Mouse (Mus musculus) liver, postnatal 0 days (tissue): ENCODE data around the gene Evi2. TPM values are rescaled to one million over a fixed set of nuclear protein-coding genes. Genes with fewer than 3 reads are reported as not detected.
A peak's percentile ranks its signal among the peaks of the same experiment; 100 is the strongest.

ENCODE experiments used
- ATAC-seq: fragments of 200-750 bp; cut with Nextera tagmentation; 2 replicates; pipeline ENCODE4 v1.8.0; 2017; ENCODE audit warnings: mild to moderate bottlenecking, moderate library complexity
- DNase-seq: peaks from one replicate; pipeline ENCODE4 v3.0.0-alpha.2; 2016
- H3K27ac ChIP-seq: fragments of 300-500 bp; sonication (generic); 2 replicates; pipeline ENCODE4 v1.5.1; 2014; ENCODE audit warnings: antibody characterized with exemption, moderate library complexity, mild to moderate bottlenecking, low read depth
- H3K27me3 ChIP-seq: fragments of 300-500 bp; sonication (generic); 2 replicates; pipeline ENCODE4 v1.6.1; 2014; ENCODE audit warnings: low read length, control low read depth, mixed read lengths; ENCODE audit not compliant: insufficient read depth
- H3K36me3 ChIP-seq: fragments of 300-500 bp; sonication (generic); replicated peaks from 2 replicates; pipeline ENCODE4 v1.6.1; 2014; ENCODE audit warnings: mild to moderate bottlenecking, control low read depth, low read length, moderate library complexity, mixed read lengths; ENCODE audit not compliant: insufficient read depth
- H3K4me1 ChIP-seq: fragments of 300-500 bp; sonication (generic); 2 replicates; pipeline ENCODE4 v1.6.1; 2014; ENCODE audit warnings: antibody characterized with exemption, mild to moderate bottlenecking, control low read depth; ENCODE audit not compliant: insufficient read depth
- H3K4me2 ChIP-seq: fragments of 300-500 bp; sonication (generic); 2 replicates; pipeline ENCODE4 v1.6.1; 2014; ENCODE audit warnings: low read depth, mild to moderate bottlenecking, low read length, moderate library complexity, mixed read lengths
- H3K4me3 ChIP-seq: fragments of 300-500 bp; sonication (generic); 2 replicates; pipeline ENCODE4 v1.5.1; 2014; ENCODE audit warnings: low read depth, low read length
- H3K9ac ChIP-seq: fragments of 300-500 bp; sonication (generic); replicated peaks from 2 replicates; pipeline ENCODE4 v1.6.1; 2014; ENCODE audit warnings: mild to moderate bottlenecking, moderate library complexity
- H3K9me3 ChIP-seq: fragments of 300-500 bp; sonication (generic); 2 replicates; pipeline ENCODE4 v1.6.1; 2016; ENCODE audit warnings: mild to moderate bottlenecking, control low read depth, low read length, mixed read lengths
- CTCF ChIP-seq: sonication (generic); IDR thresholded peaks from 2 replicates; pipeline ENCODE4 v1.5.1; 2016; ENCODE audit warnings: antibody characterized with exemption, low read depth
- EP300 ChIP-seq: IDR thresholded peaks from 2 replicates; pipeline ENCODE4 v1.6.1; 2016; ENCODE audit warnings: antibody characterized with exemption, low read depth, mild to moderate bottlenecking
- WGBS: fragments of 180-500 bp; shearing (Covaris S2); extraction: QIAGEN DNeasy Blood & Tissue Kit; methylation state at CpG from one replicate; pipeline ENCODE4 v1.1.7; 2014; ENCODE audit not compliant: insufficient replicate concordance; 5-methylcytosine and 5-hydroxymethylcytosine counted together
- polyA plus RNA-seq: library from polyadenylated mRNA; unstranded; fragments of >200 nt; fragmentation: Nextera tagmentation; extraction: Ambion mirVana; gene quantifications from 2 replicates; pipeline ENCODE4 v1.2.1, GENCODE M21; 2015

The Evi2 gene
- polyA plus RNA-seq, 1 experiment from 2014 or later, result 0.99 TPM

DNA sequence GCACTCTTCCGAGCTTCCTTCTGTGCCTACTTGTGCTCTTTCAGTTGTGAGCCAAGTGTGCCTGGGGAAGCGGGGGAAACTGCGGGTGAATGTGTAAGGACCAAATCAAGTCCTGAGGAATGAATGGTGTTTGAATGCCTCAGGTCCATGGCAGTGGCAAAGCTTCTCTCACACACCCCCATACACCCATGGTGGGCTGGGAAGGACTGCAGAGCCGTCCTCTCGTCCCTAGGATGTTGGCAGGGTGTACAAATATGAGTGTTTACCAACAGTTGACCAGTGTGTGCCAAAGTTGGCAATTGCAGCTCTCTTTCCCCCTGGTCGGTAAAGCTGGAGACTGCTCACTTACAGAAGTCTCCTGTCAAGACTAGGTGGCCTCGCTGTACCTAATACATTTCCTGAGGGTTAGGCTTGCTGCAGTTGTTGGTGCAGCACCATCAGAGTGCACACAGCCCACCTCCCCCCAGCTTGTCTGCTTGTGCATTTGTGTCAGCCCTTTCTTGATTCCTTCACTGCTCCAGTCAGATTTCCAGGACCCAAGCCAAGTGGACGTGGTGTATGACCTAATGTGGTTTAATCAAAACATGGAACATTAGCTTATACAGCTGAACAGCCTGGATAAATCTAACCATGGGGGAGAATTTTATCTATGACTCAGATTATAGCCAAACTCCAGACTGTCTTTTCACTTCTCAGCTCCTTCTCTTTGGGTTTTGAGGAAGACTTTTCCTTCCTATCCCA is 3.7 kb upstream of the Evi2 start:
- WGBS, result 72% methylated on average over 8 of the region's 8 CpGs
- H3K9me3 ChIP-seq, result no peaks in the 10 kb centered on the region
- no peak for DNase-seq
- no peaks in the 10 kb centered on the region for H3K4me1 ChIP-seq
- no peak overlapping the region for H3K4me3 ChIP-seq
- no peaks in the 10 kb centered on the region for H3K27me3 ChIP-seq
- H3K9ac ChIP-seq, result no peak overlapping the region
- H3K4me2 ChIP-seq, result no peak overlapping the region
- H3K36me3 ChIP-seq, result peaks cover 9% of the 10 kb centered on the region; the same call in 1 of the 2 replicates
- ATAC-seq, result no peak
- TF ChIP-seq CTCF (no peak), EP300 (no peak)
- no peak overlapping the region for H3K27ac ChIP-seq

DNA sequence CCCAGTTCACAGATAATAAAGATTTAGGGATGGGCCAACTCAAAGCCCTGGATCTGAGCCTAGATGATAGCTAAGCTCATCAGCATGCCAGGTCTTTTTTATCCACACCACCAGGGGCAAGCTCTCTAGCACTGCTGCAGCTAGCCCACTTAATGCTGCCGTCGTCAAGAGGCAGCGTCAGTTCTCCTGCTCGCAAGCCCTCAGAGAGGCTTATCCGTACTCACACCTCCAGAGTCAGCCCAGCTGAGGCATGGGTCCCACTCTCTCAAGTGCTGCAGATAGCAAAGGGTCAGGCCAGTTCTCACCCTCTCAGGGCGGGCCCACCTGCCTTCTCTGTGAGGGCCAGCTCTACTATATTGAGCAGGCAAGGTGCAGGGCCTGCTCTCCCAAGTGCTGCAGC is 2.9 kb upstream of the Evi2 start:
- WGBS, result 64% methylated on average over 6 of the region's 6 CpGs
- Histone ChIP-seq H3K27ac (no peak overlapping the region), H3K4me2 (no peak overlapping the region), H3K27me3 (no peaks in the 10 kb centered on the region), H3K4me3 (no peak overlapping the region), H3K9me3 (no peaks in the 10 kb centered on the region), H3K36me3 (peaks cover 9% of the 10 kb centered on the region; the same call in 1 of the 2 replicates), H3K9ac (no peak overlapping the region), H3K4me1 (no peaks in the 10 kb centered on the region)
- TF ChIP-seq CTCF, result no peak
- TF ChIP-seq EP300, result no peak
- DNase-seq (no peak), ATAC-seq (peak; percentile 65)

DNA sequence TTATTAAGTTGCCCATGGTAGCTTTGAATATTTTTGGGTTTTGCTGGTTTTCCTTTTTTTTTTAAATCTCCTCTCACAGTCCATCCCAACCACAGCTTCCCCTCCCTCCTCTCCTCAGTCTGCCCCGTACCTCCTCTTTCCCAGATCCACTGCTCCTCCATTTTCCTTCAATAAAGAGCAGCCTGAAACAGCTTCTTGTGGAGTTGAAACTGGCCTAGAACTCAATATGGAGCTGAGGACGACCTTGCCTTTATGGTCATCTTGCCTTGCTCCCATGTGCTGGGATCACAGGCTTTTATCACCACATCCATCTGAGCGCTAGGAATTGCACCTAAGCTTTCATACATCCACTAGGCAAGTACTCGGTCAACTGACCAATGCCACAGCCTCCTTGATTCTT is 1.1 kb upstream of the Evi2 start:
- no peak for ATAC-seq
- no peaks in the 10 kb centered on the region for H3K27me3 ChIP-seq
- no peak overlapping the region for H3K4me3 ChIP-seq
- H3K4me1 ChIP-seq, result no peaks in the 10 kb centered on the region
- TF ChIP-seq EP300, result no peak
- no peak for TF ChIP-seq CTCF
- no peaks in the 10 kb centered on the region for H3K36me3 ChIP-seq
- H3K4me2 ChIP-seq, result no peak overlapping the region
- H3K27ac ChIP-seq, result no peak overlapping the region
- H3K9me3 ChIP-seq, result no peaks in the 10 kb centered on the region
- no peak for DNase-seq
- no peak overlapping the region for H3K9ac ChIP-seq
- 82% methylated on average over 4 of the region's 4 CpGs for WGBS

DNA sequence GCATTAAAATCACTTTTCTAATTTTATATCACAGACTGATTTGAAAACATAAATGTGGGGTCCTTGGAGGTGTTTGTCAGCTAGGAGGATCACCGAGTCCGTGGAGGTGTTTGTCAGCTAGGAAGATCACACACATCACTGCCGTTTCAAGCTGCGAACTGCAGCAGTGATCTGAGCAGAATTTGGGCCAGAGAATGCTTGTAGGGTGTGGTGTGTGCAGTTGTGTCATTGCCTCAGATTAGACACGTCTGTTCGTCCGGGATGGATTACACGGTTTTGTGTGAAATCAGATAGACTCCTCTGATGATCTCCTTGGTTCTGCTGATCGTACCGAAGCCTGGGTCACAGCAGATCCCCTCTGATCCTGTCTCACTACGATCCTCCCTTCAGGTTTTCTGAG is 385 bp upstream of the Evi2 start:
- Histone ChIP-seq H3K4me3 (no peak overlapping the region), H3K36me3 (no peaks in the 10 kb centered on the region), H3K4me2 (peak overlapping the region; percentile 57; the same call in 1 of the 2 replicates), H3K9ac (no peak overlapping the region), H3K27ac (no peak overlapping the region), H3K4me1 (peaks cover 4% of the 10 kb centered on the region; the same call in 1 of the 2 replicates), H3K9me3 (no peaks in the 10 kb centered on the region), H3K27me3 (no peaks in the 10 kb centered on the region)
- no peak for TF ChIP-seq CTCF
- TF ChIP-seq EP300, result no peak
- ATAC-seq, result no peak
- no peak for DNase-seq
- 45% methylated on average over 11 of the region's 11 CpGs for WGBS

DNA sequence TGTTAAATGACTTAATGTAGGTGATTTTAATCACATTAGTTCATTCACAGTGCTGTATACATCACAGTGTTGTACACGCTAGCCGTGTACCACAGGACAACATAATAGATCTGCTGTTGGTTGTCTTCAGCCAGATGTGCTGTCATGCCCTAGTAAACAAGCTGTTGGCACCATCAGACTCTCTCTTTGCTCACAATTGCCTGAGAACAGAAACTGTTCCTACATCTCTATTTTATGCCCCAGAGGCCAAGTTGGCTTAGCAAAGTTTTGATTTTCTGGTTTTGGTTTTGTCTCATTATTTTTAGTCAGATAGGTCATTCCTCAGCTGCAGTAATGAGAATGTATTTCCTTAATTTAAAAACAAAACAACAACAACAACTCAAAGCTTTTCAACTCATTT is 653 bp downstream of the Evi2 start:
- Histone ChIP-seq H3K27ac (peak overlapping the region; percentile 55), H3K9ac (no peak overlapping the region; the same call in 1 of the 2 replicates), H3K4me1 (peaks cover 7% of the 10 kb centered on the region; the same call in 1 of the 2 replicates), H3K36me3 (no peaks in the 10 kb centered on the region), H3K4me3 (peak overlapping the region; percentile 36), H3K4me2 (peak overlapping the region; percentile 39), H3K27me3 (no peaks in the 10 kb centered on the region), H3K9me3 (no peaks in the 10 kb centered on the region)
- TF ChIP-seq EP300 (no peak), CTCF (no peak)
- DNase-seq, result no peak
- 71% methylated on average over 2 of the region's 2 CpGs for WGBS
- ATAC-seq, result no peak

DNA sequence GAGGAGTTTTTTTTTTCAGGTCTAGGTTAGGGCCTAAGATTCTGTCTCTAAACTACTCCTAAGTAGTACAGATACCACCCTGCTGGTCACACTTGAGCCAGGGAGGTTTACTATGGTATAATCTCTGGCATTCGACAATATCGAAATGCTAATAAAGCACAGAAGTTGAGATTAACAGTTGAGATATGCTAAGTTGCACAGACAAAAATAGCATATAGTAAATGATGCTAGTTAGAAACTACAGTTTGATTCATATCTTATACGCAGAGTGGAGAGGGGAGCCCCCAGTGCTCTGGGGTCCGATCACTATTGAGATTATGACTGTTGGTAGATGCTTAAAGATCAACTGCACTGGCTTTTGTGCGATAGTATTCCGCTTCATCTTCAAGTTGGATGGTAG is 1.2 kb downstream of the Evi2 start:
- DNase-seq (no peak), ATAC-seq (no peak)
- Histone ChIP-seq H3K4me1 (peaks cover 11% of the 10 kb centered on the region; the same call in 1 of the 2 replicates), H3K36me3 (no peaks in the 10 kb centered on the region), H3K4me2 (peak overlapping the region; percentile 39), H3K9ac (no peak overlapping the region), H3K27me3 (no peaks in the 10 kb centered on the region), H3K9me3 (no peaks in the 10 kb centered on the region), H3K4me3 (peak overlapping the region; percentile 36), H3K27ac (peak overlapping the region; percentile 79)
- TF ChIP-seq EP300, result no peak
- TF ChIP-seq CTCF, result no peak
- WGBS, result 83% methylated on average over 6 of the region's 6 CpGs
